Mouse (Mus musculus) embryonic facial prominence, embryonic 13.5 days (tissue): ENCODE data around the gene Gm26920. TPM values are rescaled to one million over a fixed set of nuclear protein-coding genes. Genes with fewer than 3 reads are reported as not detected.
A peak's percentile ranks its signal among the peaks of the same experiment; 100 is the strongest.

Experiments
- ATAC-seq: fragments of 200-750 bp; cut with Nextera tagmentation; 2 replicates; pipeline ENCODE4 v1.8.0; 2017; ENCODE audit warnings: low read depth; ENCODE audit not compliant: insufficient number of reproducible peaks, insufficient read depth, low FRiP score, low TSS enrichment
- H3K27ac ChIP-seq: fragments of 300-500 bp; sonication (generic); 2 replicates; pipeline ENCODE4 v1.5.1; 2015; ENCODE audit warnings: moderate library complexity, mild to moderate bottlenecking, inconsistent platforms
- H3K27me3 ChIP-seq: fragments of 300-500 bp; sonication (generic); 2 replicates; pipeline ENCODE4 v1.6.1; 2015; ENCODE audit warnings: mild to moderate bottlenecking, inconsistent platforms
- H3K36me3 ChIP-seq: fragments of 300-500 bp; sonication (generic); 2 replicates; pipeline ENCODE4 v1.6.1; 2015; ENCODE audit warnings: mild to moderate bottlenecking, inconsistent platforms
- H3K4me1 ChIP-seq: fragments of 300-500 bp; sonication (generic); 2 replicates; pipeline ENCODE4 v1.6.1; 2015; ENCODE audit warnings: inconsistent platforms
- H3K4me2 ChIP-seq: fragments of 300-500 bp; sonication (generic); 2 replicates; pipeline ENCODE4 v1.6.1; 2015; ENCODE audit warnings: moderate library complexity, mild to moderate bottlenecking, inconsistent platforms
- H3K4me3 ChIP-seq: fragments of 300-500 bp; sonication (generic); 2 replicates; pipeline ENCODE4 v1.5.1; 2015; ENCODE audit warnings: mild to moderate bottlenecking, inconsistent platforms
- H3K9ac ChIP-seq: fragments of 300-500 bp; sonication (generic); 2 replicates; pipeline ENCODE4 v1.6.1; 2015; ENCODE audit warnings: mild to moderate bottlenecking, inconsistent platforms
- H3K9me3 ChIP-seq: fragments of 300-500 bp; sonication (generic); 2 replicates; pipeline ENCODE4 v1.6.1; 2016; ENCODE audit warnings: inconsistent platforms
- WGBS: fragments of 180-500 bp; shearing (Covaris S2); methylation state at CpG from one replicate; pipeline ENCODE4 v1.1.7; 2015; ENCODE audit warnings: mixed read lengths; 5-methylcytosine and 5-hydroxymethylcytosine counted together
- polyA plus RNA-seq: library from polyadenylated mRNA; unstranded; fragments of >200 nt; fragmentation: Nextera tagmentation; extraction: Ambion mirVana; gene quantifications from 2 replicates; pipeline ENCODE4 v1.2.1, GENCODE M21; 2015

The Gm26920 gene
- polyA plus RNA-seq, 1 experiment from 2014 or later = 1.2 TPM

GRCm38 (mm10) chr7:30094646-30095429 lies 4.6 kb upstream of the Gm26920 start, which contains the start of gene Zfp260:
Gene Zfp260, plus strand, starts transcription at chr7:30094777.
- Histone ChIP-seq H3K4me1 (peaks cover 17% of the 10 kb centered on the region), H3K27ac (peak within 1 kb of the TSS; percentile 99), H3K27me3 (no peaks in the 10 kb centered on the region), H3K4me2 (peak within 1 kb of the TSS; percentile 76), H3K4me3 (peak within 1 kb of the TSS; percentile 61), H3K9ac (peak within 1 kb of the TSS; percentile 88), H3K9me3 (peaks cover 4% of the 10 kb centered on the region; the same call in 1 of the 2 replicates), H3K36me3 (peaks cover 28% of the 10 kb centered on the region)
- under 1% methylated on average over 26 of the region's 26 CpGs for WGBS
- ATAC-seq = peak; percentile 79

DNA sequence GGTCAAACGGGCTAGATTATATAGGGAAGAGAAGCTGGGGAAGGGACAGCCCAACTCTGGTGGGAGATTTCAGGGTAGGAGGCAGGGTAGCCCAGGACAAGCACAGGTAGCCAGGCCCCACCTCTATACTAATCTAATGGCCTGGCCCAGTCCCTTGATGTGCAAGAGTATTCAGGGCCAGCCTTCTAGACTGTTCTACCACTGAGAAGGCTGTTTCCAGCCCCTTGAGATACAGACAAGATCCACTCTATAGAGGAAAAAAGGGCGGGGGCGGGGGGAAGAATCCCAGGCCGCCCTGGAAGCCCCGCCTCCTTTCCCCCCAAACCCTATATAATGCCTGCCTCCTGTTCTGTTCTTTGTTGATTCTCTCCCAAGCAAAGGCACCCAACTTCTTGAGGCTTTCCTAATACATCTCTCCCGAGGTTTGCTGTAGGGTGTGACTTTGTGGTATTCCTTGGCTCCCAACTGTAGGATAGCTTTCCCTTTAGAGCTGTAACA lies 3.8 kb upstream of the Gm26920 start:
- peak overlapping the region; percentile 88; the same call in 1 of the 2 replicates for H3K9ac ChIP-seq
- H3K4me2 ChIP-seq = peak overlapping the region; percentile 60
- H3K4me1 ChIP-seq = peaks cover 23% of the 10 kb centered on the region
- H3K36me3 ChIP-seq = peaks cover 19% of the 10 kb centered on the region
- peaks cover 4% of the 10 kb centered on the region; the same call in 1 of the 2 replicates for H3K9me3 ChIP-seq
- WGBS = 67% methylated on average over 6 of the region's 6 CpGs
- H3K27ac ChIP-seq = peak overlapping the region; percentile 99
- no peaks in the 10 kb centered on the region for H3K27me3 ChIP-seq
- no peak for ATAC-seq
- H3K4me3 ChIP-seq = peak overlapping the region; percentile 61

GRCm38 (mm10) chr7:30092666-30093065 lies 2.5 kb upstream of the Gm26920 start:
- ATAC-seq = no peak
- Histone ChIP-seq H3K9ac (no peak overlapping the region), H3K9me3 (no peaks in the 10 kb centered on the region), H3K27me3 (no peaks in the 10 kb centered on the region), H3K36me3 (peaks cover 8% of the 10 kb centered on the region), H3K4me3 (no peak overlapping the region), H3K27ac (no peak overlapping the region), H3K4me2 (no peak overlapping the region), H3K4me1 (peaks cover 33% of the 10 kb centered on the region)
- WGBS = 82% methylated on average over 9 of the region's 9 CpGs

- H3K4me2 ChIP-seq = peak overlapping the region; percentile 62
- WGBS = 8% methylated on average over 9 of the region's 9 CpGs
- peak overlapping the region; percentile 82 for H3K9ac ChIP-seq
- no peaks in the 10 kb centered on the region for H3K9me3 ChIP-seq
- H3K36me3 ChIP-seq = peaks cover 11% of the 10 kb centered on the region
- H3K27ac ChIP-seq = peak overlapping the region; percentile 86
- H3K27me3 ChIP-seq = no peaks in the 10 kb centered on the region
- peaks cover 29% of the 10 kb centered on the region for H3K4me1 ChIP-seq
- H3K4me3 ChIP-seq = peak overlapping the region; percentile 67
- no peak for ATAC-seq
Observed at GRCm38 (mm10) chr7:30090970-30091585, 868 bp upstream of the Gm26920 start.

GRCm38 (mm10) chr7:30089405-30089804 lies 805 bp downstream of the Gm26920 start:
- 11% methylated on average over 6 of the region's 6 CpGs for WGBS
- H3K9me3 ChIP-seq = no peaks in the 10 kb centered on the region
- H3K4me1 ChIP-seq = peaks cover 25% of the 10 kb centered on the region
- peak overlapping the region; percentile 86 for H3K4me2 ChIP-seq
- H3K4me3 ChIP-seq = peak overlapping the region; percentile 67
- H3K9ac ChIP-seq = peak overlapping the region; percentile 82
- H3K27me3 ChIP-seq = no peaks in the 10 kb centered on the region
- peaks cover 28% of the 10 kb centered on the region for H3K36me3 ChIP-seq
- H3K27ac ChIP-seq = no peak overlapping the region
- no peak for ATAC-seq

DNA sequence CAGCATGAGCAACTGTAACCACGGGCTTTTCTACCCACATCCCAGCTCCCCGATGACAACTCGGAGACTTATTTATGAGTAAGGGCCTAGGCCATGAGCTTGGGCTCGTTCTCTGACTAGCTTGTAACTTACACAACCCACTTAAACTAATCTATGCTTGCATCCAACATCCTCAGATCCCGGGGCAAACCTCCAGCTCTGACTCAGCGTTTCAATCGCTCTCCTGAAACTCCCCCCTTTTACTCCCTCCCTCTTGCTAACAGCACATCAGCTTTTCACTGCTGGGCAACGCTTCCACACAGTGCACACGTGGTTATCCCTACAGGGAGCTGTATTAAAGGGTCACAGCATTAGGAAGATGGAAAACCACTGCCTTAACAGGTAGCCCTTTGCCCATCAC lies 3.7 kb downstream of the Gm26920 start:
- Histone ChIP-seq H3K27ac (peak overlapping the region; percentile 4; the same call in 1 of the 2 replicates), H3K4me2 (no peak overlapping the region), H3K4me1 (peaks cover 19% of the 10 kb centered on the region), H3K9ac (no peak overlapping the region), H3K9me3 (no peaks in the 10 kb centered on the region), H3K36me3 (peaks cover 50% of the 10 kb centered on the region), H3K4me3 (no peak overlapping the region), H3K27me3 (no peaks in the 10 kb centered on the region)
- WGBS = 86% methylated on average over 9 of the region's 9 CpGs
- no peak for ATAC-seq

- peak within 1 kb of the TSS; percentile 81 for H3K27ac ChIP-seq
- no peaks in the 10 kb centered on the region for H3K27me3 ChIP-seq
- peak within 1 kb of the TSS; percentile 83 for H3K4me3 ChIP-seq
- H3K9me3 ChIP-seq = no peaks in the 10 kb centered on the region
- peaks cover 42% of the 10 kb centered on the region for H3K36me3 ChIP-seq
- peak within 1 kb of the TSS; percentile 84 for H3K9ac ChIP-seq
- WGBS = under 1% methylated on average over 50 of the region's 50 CpGs
- peak; percentile 76; the same call in 1 of the 2 replicates for ATAC-seq
- H3K4me1 ChIP-seq = 0 out of 2 replicates have a peak, but pooled peaks cover 4% of the 10 kb centered on the region
- H3K4me2 ChIP-seq = peak within 1 kb of the TSS; percentile 96
Observed at GRCm38 (mm10) chr7:30072146-30073028, 17.8 kb downstream of the Gm26920 start, which contains the start of gene Zfp82. Gene Zfp82, minus strand, starts transcription at chr7:30072900.

DNA sequence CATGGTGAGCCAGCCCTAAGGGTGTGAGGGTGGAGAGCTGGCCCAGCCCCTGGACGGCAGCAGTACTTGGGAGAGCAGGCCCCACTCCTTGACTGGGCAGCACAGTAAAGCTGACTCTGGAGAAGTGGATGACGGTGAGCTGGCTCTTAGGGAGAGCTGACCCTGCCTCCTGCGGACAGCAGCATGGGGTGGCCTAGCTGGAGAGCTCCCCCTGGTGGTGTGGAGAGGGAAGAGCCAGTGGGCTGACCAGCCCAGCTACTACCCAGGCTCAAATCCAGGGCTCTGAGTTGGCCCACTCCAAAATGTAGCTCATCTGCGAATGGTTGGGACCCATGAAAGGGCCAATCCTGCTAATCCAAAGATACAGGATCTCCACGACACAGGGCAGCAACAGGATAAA lies 25.6 kb downstream of the Gm26920 start:
- Histone ChIP-seq H3K4me1 (no peaks in the 10 kb centered on the region), H3K4me3 (no peak overlapping the region), H3K4me2 (no peak overlapping the region), H3K9me3 (no peaks in the 10 kb centered on the region), H3K9ac (no peak overlapping the region), H3K27ac (no peak overlapping the region), H3K36me3 (peaks cover 71% of the 10 kb centered on the region), H3K27me3 (no peaks in the 10 kb centered on the region)
- 73% methylated on average over 5 of the region's 5 CpGs for WGBS
- no peak for ATAC-seq

DNA sequence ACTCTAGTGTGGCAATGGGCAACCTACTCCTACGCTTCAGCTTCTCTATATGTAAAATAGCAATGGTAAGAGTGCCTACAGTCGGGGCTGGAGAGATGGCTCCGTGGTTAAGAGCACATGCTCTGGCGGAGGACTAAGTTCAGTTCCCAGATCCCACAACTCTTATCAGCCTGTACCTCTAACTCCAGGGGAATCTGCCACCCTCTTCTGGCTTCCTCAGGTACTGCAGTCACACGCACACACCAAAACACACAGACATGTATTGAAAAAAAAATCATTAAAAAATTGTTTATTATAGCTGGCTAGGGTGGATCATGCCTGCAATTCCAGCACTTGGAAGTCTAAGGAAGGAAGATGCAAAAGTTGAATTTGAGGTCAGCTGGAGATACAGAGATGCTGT lies 27.7 kb downstream of the Gm26920 start:
- Histone ChIP-seq H3K36me3 (peaks cover 79% of the 10 kb centered on the region), H3K27me3 (no peaks in the 10 kb centered on the region), H3K27ac (no peak overlapping the region), H3K4me2 (no peak overlapping the region), H3K9ac (no peak overlapping the region), H3K4me1 (no peaks in the 10 kb centered on the region), H3K4me3 (no peak overlapping the region), H3K9me3 (no peaks in the 10 kb centered on the region)
- ATAC-seq = no peak
- 88% methylated on average over 5 of the region's 5 CpGs for WGBS

GRCm38 (mm10) chr7:30060341-30060740 lies 29.9 kb downstream of the Gm26920 start:
- Histone ChIP-seq H3K27me3 (no peaks in the 10 kb centered on the region), H3K36me3 (peaks cover 82% of the 10 kb centered on the region), H3K4me2 (no peak overlapping the region), H3K4me1 (no peaks in the 10 kb centered on the region), H3K4me3 (no peak overlapping the region), H3K9me3 (no peaks in the 10 kb centered on the region), H3K27ac (no peak overlapping the region), H3K9ac (no peak overlapping the region)
- WGBS = 66% methylated on average over 6 of the region's 6 CpGs
- no peak for ATAC-seq

- peaks cover 32% of the 10 kb centered on the region for H3K36me3 ChIP-seq
- no peak overlapping the region for H3K4me2 ChIP-seq
- H3K27me3 ChIP-seq = no peaks in the 10 kb centered on the region
- ATAC-seq = no peak
- H3K27ac ChIP-seq = peak overlapping the region; percentile 12; the same call in 1 of the 2 replicates
- WGBS = 4% methylated on average over 3 of the region's 3 CpGs
- no peak overlapping the region for H3K4me3 ChIP-seq
- H3K9ac ChIP-seq = no peak overlapping the region
- H3K4me1 ChIP-seq = peaks cover 19% of the 10 kb centered on the region
- no peaks in the 10 kb centered on the region for H3K9me3 ChIP-seq
Observed at GRCm38 (mm10) chr7:30053591-30053990, 36.6 kb downstream of the Gm26920 start.
